Mouse (Mus musculus) lung, postnatal 0 days (tissue): ENCODE results near the gene Fam160a1.

Source experiments
- CTCF ChIP-seq: IDR thresholded peaks from 2 replicates; pipeline ENCODE4 v1.5.1; 2016; ENCODE audit warnings: antibody characterized with exemption, mild to moderate bottlenecking
- EP300 ChIP-seq: IDR thresholded peaks from 2 replicates; pipeline ENCODE4 v1.6.1; 2016; ENCODE audit warnings: antibody characterized with exemption, mild to moderate bottlenecking, control low read depth

DNA sequence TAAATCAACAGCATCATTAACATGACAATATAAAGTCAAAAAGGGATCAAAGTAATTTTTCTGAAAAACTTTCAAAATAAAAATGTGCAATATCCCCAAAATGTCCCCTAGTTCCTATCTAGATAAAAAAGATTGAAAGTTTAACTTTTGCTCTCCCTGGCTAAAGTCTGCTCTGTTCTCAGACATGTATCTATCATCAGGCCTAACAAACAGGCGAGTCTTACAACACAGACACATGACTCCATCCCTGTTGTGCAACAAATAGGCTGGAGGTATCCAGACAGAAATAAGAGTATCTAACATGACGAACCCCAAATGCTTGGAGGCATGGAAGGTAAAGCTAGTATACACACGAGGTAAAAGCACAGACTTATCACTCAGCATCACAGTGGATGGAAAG, 2.2 kb upstream of the Fam160a1 start:
- TF ChIP-seq CTCF: no peak
- TF ChIP-seq EP300: no peak
